Mouse (Mus musculus) right cerebral cortex, postnatal 4 days (tissue): ENCODE data around the gene 1700001K19Rik.
"Not testable (repeated sequence)": the region's sequence is repeated elsewhere in the genome, so short reads cannot be mapped to it uniquely, and the experiment has no call there.

Experiments
- DNase-seq: peaks from one replicate; pipeline ENCODE4 v3.0.0-alpha.2; 2022

Gene 1700001K19Rik

DNA sequence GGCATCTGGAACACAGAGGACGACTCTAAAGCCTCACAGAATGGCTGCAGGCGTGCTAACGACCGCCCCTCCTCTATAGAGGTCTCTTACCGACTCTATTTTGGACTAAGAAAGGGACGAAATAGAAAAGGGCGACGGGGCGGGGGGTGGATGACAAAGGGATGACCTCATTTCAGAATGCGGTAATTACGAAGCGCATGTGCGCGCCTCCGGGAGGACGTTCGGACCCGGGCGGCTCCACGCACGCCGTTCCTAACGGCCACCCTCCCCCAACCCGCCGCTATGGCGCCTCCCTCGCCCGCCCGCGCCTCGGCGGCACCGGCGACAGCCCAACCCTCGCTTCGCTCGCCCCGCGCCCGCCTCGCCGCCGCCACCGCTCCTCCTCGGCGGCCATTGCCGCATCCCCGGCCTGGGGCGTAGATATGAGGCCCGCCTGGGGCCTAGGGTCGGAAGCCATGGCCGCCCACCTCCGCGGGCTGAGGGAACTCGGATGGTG lies 13.3 kb upstream of the 1700001K19Rik start:
- DNase-seq: peak; percentile 69

DNA sequence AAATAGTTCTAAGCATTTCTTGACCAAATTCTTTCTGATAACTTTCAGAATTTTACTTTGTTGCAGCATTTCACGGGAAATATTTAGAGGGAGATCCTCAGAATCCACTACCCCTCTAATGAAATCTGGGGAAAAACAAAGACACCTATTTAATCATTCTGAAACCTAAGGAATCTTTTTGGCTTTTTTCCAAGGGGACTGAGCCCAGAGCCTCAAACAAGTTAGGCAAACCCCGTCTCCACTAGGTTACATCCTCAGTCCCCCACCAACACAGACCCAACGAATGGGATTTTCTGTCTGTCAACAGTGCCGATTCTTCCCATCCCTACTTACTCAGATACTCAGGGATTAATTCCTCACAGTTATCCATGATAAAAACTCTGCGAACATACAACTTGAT lies 11.0 kb upstream of the 1700001K19Rik start:
- DNase-seq: not testable (repeated sequence)

DNA sequence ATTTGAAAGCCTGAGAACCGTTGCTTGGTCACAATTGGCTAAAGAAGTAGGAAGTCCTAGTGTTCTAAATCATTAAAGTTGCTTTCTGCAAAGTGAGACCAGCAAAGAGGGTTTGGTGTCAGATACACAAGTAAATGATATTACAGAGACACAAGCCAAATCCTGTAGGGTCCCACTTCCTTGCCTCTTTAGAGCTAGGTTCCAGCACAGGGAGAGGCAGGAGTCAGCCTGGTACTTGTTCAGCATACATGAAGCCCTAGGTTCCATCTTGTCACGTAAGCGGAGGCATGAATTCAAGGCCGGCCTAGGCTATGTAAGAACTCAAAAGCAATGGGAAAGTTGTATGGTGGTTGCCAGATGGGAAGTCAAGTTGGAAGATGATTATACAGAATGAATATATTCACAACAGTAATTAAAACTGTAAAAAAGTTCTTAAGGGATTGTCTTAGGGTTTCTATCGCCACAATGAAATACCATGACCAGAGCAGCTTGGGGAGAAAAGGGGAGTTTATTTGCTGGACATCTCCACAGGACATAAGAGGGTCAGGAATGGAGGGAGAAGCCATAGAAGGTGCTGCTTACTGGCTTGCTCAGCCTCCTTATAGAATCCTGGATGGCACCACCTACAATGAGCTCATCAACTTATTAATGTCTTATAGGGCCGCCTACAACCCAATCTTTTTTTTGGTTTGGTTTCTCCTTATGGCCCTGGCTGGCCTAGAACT lies 7.7 kb upstream of the 1700001K19Rik start:
- no peak for DNase-seq

DNA sequence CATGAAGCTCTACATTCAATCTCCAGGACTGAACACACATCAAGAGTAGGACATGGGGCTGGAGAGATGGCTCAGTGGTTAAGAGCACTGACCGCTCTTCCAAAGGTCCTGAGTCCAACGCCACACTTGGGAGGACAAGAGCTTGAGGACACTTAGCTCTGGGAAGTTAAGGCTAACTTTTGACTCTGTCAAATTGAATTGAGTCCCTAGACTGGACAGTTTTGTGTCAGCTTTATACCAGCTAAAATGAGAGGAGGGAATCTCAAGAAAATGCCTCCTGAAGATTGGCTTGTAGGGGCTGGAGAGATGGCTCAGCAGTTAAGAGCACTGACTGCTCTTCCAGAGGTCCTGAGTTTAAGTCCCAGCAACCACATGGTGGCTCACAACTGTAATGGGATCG lies 6.5 kb upstream of the 1700001K19Rik start:
- not testable (repeated sequence) for DNase-seq

DNA sequence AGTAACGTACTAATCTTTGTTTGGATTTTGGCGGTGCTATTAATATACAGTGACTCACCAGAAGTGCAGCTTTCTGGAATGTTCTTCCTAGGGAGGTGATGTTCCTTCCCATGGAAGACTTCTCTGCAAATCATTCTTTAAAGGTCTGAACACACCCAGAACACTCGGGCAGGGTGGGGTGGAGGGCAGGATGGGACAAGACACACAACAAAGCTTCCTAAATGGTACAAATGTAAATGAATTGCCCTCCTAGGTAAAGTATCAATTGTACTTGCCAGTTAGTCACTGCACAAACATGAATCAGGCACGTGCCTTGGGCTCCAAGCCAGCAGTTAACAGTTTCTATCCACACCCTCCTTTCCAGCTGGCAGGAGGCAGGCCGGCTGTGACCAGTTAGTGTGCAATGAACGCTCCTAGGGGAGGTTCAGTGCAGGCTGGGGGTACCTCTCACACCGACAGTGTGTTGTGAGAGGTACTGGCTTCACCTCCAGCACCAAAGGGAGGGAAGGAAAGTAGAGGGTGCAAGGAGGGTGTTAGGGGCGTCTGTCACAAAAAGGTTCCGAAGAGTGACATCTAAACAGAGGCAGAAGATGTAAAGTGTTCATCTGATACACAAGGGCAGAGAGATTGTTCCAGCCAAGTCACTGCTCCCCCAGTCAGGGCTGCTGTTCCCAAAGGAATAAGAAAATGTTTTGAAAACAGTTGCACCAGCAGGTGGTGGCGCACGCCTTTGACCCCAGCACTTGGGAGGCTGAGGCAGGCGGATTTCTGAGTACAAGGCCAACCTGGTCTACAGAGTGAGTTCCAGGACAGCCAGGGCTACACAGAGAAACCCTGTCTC lies 5.7 kb upstream of the 1700001K19Rik start:
- DNase-seq: peak; percentile 53

DNA sequence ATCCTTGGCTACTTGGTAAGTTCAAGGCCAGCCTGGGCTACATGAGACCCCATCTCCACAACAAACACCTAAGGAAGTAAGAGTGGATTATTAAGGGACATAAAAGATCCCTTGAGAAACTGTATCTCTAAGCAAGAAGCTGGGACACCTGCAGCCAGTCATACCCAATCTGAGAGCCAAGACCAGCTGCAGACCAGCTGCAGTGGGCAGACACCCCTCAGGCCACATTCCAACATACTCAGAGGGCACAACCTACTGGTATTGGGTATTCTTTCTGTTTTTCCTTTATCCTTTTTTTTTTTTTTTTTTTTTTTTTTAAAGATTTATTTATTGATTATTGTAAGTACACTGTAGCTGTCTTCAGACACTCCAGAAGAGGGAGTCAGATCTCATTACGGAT lies 1.2 kb upstream of the 1700001K19Rik start:
- no peak for DNase-seq

DNA sequence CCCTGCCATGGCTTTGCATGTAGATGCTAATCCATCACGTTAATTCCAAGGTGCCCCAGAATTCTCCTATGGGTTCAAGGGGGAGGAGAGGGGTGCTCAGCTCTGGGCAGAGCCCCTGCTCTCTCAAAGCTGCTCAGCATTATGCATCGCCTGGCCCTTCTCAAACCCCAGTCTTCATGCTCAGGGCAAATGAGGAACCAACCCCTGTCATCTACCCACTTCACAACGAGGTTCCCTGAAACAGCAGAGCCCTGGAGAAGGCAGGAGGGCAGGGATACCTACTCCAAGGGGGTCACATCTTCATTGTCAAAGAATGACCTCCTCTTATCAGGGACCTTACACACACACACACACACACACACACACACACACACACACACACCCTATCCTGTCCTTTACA lies 541 bp downstream of the 1700001K19Rik start:
- no peak for DNase-seq

DNA sequence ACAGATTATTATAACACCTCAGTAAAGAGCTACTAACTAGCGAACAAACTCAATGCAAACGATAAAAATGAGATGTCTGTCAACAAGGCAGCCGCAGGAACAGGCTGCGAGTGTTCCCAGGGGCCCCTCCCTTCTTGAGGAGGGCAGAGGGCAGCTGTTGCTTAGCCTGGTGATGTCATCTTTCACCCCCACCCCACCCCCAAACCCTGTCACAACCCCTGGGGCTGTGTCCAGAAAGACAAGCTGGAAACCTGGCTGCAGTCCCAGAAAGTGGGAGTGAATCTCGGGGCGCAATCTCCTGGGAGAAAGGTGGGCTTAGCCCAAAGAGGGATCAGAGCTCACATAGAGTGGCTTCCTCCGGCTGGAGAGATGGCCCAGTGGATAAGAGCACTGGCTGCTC lies 1.2 kb downstream of the 1700001K19Rik start:
- no peak for DNase-seq

DNA sequence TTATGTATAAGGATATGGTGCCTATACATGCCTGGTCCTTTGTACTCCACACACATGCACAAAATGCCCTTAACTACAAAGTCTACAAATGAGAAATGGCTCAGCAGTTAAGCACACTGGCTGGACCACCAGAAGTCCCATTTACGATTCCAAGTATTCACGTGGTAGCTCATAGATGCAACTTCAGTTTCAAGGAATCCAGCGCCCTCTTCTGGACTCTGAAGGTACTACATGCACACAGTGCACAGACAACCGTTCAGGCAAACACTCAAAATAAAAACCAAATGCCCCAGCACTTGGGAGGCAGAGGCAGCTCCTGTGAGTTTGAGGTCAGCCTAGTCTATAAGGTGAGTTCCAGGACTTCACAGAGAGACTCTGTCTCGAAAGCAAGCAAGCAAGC lies 8.2 kb downstream of the 1700001K19Rik start:
- DNase-seq: peak; percentile 48

DNA sequence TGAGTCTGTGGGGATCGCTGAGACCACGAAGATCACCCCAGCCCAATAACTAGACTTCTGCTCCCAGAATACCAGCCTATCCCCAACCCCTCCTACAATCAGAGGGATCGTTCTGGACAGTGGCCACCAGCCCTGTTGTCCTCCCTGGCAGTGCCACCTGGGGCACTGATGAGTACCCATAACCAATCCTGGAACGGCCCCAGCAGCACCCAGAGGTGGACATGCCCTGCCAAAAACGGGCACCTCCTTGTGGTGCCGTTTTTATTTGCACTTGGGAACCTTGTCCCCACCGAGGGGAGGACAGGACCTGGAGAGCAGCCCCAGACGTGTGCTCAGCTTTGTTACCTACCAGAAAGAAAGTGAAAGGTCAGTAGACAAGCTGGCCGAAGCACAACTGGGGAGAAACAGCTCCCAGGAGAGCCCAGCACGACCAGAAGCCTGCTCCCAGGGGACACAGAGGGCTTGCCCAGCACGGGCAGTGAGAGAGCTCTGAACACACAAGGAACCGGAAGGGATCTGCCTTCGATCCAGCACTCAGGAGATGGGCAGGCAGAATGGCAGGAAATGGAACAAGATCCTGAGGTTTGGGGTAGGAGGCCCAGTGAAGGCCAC lies 14.8 kb downstream of the 1700001K19Rik start:
- DNase-seq: no peak

DNA sequence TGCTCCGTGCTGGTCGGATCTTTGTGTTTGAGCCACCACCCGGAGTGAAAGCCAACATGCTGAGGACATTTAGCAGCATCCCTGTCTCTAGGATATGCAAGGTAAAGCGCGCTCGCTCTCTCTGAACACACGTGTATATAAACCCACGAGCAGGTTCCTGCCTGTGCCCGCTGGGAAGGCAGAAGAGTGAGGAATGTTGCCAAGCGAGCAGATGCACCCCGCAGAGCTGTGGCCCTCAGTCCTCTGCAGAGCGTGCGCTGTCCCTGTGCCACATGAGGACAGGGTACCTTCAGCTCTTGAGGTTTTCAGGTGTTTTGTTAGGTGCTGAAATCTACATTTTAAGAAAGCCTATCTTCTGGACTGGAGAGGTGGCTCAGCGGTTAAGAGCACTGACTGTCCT lies 20.7 kb downstream of the 1700001K19Rik start:
- no peak for DNase-seq

DNA sequence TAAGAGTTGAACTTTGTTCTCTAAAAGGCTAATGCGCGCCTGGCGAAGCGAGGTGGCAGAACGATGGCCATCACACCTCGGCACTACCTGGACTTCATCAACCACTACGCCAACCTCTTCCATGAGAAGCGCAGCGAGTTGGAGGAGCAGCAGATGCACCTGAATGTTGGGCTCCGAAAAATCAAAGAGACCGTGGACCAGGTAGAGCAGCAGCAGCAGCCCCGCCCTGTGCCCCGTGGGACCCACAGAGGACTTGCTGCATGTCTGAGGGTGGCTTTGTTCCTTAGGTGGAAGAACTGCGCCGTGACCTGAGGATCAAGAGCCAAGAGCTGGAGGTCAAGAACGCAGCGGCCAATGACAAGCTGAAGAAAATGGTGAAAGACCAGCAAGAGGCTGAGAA lies 31.0 kb downstream of the 1700001K19Rik start:
- DNase-seq: no peak

DNA sequence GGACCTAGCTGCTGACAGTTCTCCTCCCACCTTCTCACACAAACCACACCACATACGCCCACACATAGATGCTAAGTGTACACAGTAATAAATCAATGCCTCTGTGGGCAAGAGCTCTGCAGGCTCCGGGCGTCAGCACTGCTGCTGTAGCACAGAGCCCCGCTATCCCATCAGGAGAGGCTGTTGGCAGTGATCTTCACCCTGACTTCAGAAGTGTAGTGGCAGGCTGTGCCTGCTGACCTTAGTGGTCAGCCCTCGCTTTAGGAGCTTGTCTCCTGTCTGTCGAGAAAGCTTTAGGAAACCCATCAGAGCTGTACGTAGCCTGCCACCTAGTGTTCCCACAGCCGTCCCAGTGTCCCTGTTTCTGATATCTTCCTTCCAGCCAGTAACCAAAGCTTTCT lies 32.2 kb downstream of the 1700001K19Rik start:
- DNase-seq: no peak

DNA sequence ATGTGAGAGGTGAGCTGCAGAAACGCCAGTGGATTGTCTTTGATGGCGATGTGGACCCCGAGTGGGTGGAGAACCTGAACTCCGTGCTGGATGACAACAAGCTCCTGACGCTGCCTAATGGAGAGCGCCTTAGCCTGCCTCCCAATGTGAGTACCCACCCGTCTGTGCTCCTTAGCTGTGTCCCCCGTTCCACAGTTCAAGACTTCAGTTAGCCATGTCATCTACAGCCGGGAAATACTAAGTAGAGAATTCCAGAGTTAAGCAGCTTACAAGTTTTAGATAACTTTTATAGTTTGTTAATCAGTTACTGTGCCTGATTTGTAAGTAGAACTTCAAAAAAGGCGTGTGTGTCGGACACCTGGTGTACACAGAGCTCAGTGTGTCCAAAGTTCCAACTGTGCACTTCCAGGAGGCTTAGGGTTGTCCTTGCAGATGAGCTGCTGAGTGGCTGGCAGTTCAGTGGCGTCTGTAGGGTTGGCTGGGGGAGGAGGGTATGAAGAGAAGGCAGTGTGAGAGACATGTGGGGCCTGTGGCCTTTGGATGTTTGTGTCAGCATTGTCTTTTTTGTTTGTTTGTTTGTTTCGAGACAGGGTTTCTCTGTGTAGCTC lies 44.8 kb downstream of the 1700001K19Rik start:
- DNase-seq: no peak

DNA sequence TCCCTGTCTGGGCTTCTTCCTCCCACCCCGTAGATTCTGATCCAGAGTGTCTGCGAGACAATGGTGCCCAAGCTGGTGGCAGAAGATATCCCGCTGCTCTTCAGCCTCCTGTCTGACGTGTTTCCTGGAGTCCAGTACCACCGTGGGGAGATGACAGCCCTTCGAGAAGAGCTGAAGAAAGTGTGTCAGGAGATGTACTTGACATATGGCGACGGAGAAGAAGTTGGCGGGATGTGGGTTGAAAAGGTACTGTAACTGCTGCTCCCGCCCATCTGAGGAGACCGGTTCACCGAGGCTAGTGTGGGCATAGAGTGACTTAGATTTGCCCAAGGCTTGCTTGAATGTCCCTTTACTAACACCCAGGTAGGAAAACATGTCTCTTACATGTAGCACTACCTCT lies 46.1 kb downstream of the 1700001K19Rik start:
- DNase-seq: no peak

DNA sequence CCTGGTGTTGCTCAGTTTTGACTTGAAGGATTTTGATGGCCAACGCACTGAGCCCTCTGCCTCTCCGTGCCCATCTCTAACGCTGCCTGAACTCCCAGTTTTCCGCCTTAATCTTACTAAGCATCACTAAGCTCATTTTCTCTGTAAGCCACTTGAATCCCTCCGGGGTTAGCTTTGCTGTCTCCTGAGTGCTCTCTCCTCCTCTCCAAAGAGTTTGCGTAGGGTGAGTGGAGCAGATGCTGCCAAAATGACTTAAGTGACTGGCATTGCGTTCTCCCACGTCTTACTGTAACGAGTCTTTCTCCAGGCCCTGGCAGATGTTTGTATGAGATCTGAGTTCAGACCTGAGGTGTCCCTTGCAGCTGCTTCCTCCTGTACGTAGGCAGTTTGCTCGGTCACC lies 52.4 kb downstream of the 1700001K19Rik start:
- DNase-seq: no peak
